Mouse (Mus musculus): ENCODE data around the gene Aff4. TPM values are rescaled to one million over a fixed set of nuclear protein-coding genes. Genes with fewer than 3 reads are reported as not detected.
A peak's percentile ranks its signal among the peaks of the same experiment; 100 is the strongest.

Aff4 gene
- polyA plus RNA-seq, 2 experiments: 4.0 to 8.7 TPM

GRCm38 (mm10) chr11:53428716-53429057 is 78.1 kb downstream of the Aff4 start:
- Histone ChIP-seq H3K4me3 (ENCODE audit: insufficient read depth in 1 of 2, low read depth in 2 of 2, low read length in 2 of 2) (no peak overlapping the region), H3K36me3 (replicated peaks; ENCODE audit: control insufficient read depth, insufficient read depth, low read depth) (peaks cover 12% of the 10 kb centered on the region), H3K27me3 (ENCODE audit: control insufficient read depth, insufficient read depth, low read length) (no peaks in the 10 kb centered on the region), H3K9me3 (ENCODE audit: control insufficient read depth, low read length) (no peaks in the 10 kb centered on the region), H3K4me1 (replicated peaks; ENCODE audit: control insufficient read depth in 2 of 2, insufficient read depth in 2 of 2, low read length in 1 of 2) (peaks cover 24 to 40% of the 10 kb centered on the region in 2 experiments), H3K4me2 (ENCODE audit: low read depth) (no peak overlapping the region), H3K9ac (replicated peaks) (no peak overlapping the region), H3K27ac (no peak overlapping the region)
- DNase-seq (ENCODE audit: low read depth in 3 of 3, low spot score in 3 of 3) (no peak), ATAC-seq (ENCODE audit: insufficient read depth) (no peak)
- TF ChIP-seq EP300 (IDR thresholded peaks at IDR 0.05; ENCODE audit: low read depth): no peak
- no peak for TF ChIP-seq CTCF (IDR thresholded peaks at IDR 0.05; ENCODE audit: low read depth)
- 83% methylated on average over 5 of the region's 5 CpGs for WGBS (ENCODE audit: insufficient replicate concordance)

GRCm38 (mm10) chr11:53429182-53429581 is 78.5 kb downstream of the Aff4 start:
- H3K27ac ChIP-seq: no peak overlapping the region

GRCm38 (mm10) chr11:53430300-53430669 is 79.7 kb downstream of the Aff4 start:
- Histone ChIP-seq H3K9ac (replicated peaks) (peak overlapping the region; percentile 84), H3K36me3 (replicated peaks; ENCODE audit: control insufficient read depth, insufficient read depth, low read depth) (peaks cover 12% of the 10 kb centered on the region), H3K27me3 (ENCODE audit: control insufficient read depth, insufficient read depth, low read length) (no peaks in the 10 kb centered on the region), H3K4me1 (replicated peaks; ENCODE audit: control insufficient read depth in 2 of 2, insufficient read depth in 2 of 2, low read length in 1 of 2) (peaks cover 24 to 35% of the 10 kb centered on the region in 2 experiments), H3K4me3 (ENCODE audit: insufficient read depth in 1 of 2, low read depth in 2 of 2, low read length in 2 of 2) (peak overlapping the region; percentile 80 to 86), H3K4me2 (ENCODE audit: low read depth) (peak overlapping the region; percentile 94), H3K27ac (peak overlapping the region; percentile 67), H3K9me3 (ENCODE audit: control insufficient read depth, low read length) (no peaks in the 10 kb centered on the region)
- ATAC-seq (ENCODE audit: insufficient read depth) (peak; percentile 37), DNase-seq (ENCODE audit: low read depth in 3 of 3, low spot score in 3 of 3) (peak; percentile 42 to 54 (median 46))
- no peak for TF ChIP-seq EP300 (IDR thresholded peaks at IDR 0.05; ENCODE audit: low read depth)
- no peak for TF ChIP-seq CTCF (IDR thresholded peaks at IDR 0.05; ENCODE audit: low read depth)
- under 1% methylated on average over 34 of the region's 34 CpGs for WGBS (ENCODE audit: insufficient replicate concordance)

More at GRCm38 (mm10) chr11:53429182-53429581, 78.5 kb downstream of the Aff4 start:
- Histone ChIP-seq H3K27me3 (ENCODE audit: control insufficient read depth, insufficient read depth, low read length) (no peaks in the 10 kb centered on the region), H3K36me3 (replicated peaks; ENCODE audit: control insufficient read depth, insufficient read depth, low read depth) (peaks cover 12% of the 10 kb centered on the region), H3K4me1 (replicated peaks; ENCODE audit: control insufficient read depth in 2 of 2, insufficient read depth in 2 of 2, low read length in 1 of 2) (peaks cover 24 to 39% of the 10 kb centered on the region in 2 experiments), H3K9me3 (ENCODE audit: control insufficient read depth, low read length) (no peaks in the 10 kb centered on the region), H3K9ac (replicated peaks) (no peak overlapping the region), H3K4me2 (ENCODE audit: low read depth) (peak overlapping the region; percentile 94), H3K4me3 (ENCODE audit: insufficient read depth in 1 of 2, low read depth in 2 of 2, low read length in 2 of 2) (peak overlapping the region; percentile 47 to 86; a peak in 3 of 4 replicates)
- DNase-seq (ENCODE audit: low read depth in 3 of 3, low spot score in 3 of 3): no peak
- TF ChIP-seq EP300 (IDR thresholded peaks at IDR 0.05; ENCODE audit: low read depth) (no peak), CTCF (IDR thresholded peaks at IDR 0.05; ENCODE audit: low read depth) (0 out of 2 replicates have a peak, but pooled peaks have one; percentile 4)
- no peak for ATAC-seq (ENCODE audit: insufficient read depth)

GRCm38 (mm10) chr11:53430670-53431346 is 80.2 kb downstream of the Aff4 start, which contains the start of the genes Uqcrq and Gdf9:
TSS of gene Uqcrq (minus strand) at chr11:53430831.
TSS of gene Gdf9 (plus strand) at chr11:53431023.
- Histone ChIP-seq H3K9me3 (ENCODE audit: control insufficient read depth, low read length) (no peaks in the 10 kb centered on the region), H3K27me3 (ENCODE audit: control insufficient read depth, insufficient read depth, low read length) (no peaks in the 10 kb centered on the region), H3K4me3 (ENCODE audit: insufficient read depth in 1 of 2, low read depth in 2 of 2, low read length in 2 of 2) (peak within 1 kb of the TSS; percentile 80 to 86), H3K27ac (peak within 1 kb of the TSS; percentile 67), H3K36me3 (replicated peaks; ENCODE audit: control insufficient read depth, insufficient read depth, low read depth) (peaks cover 12% of the 10 kb centered on the region), H3K4me1 (replicated peaks; ENCODE audit: control insufficient read depth in 2 of 2, insufficient read depth in 2 of 2, low read length in 1 of 2) (peaks cover 24 to 31% of the 10 kb centered on the region in 2 experiments), H3K4me2 (ENCODE audit: low read depth) (peak within 1 kb of the TSS; percentile 94), H3K9ac (replicated peaks) (peak within 1 kb of the TSS; percentile 84)
- ATAC-seq (ENCODE audit: insufficient read depth) (peak; percentile 89), DNase-seq (ENCODE audit: low read depth in 3 of 3, low spot score in 3 of 3) (peak; percentile 99 to 100 (median 99))
- no peak for TF ChIP-seq CTCF (IDR thresholded peaks at IDR 0.05; ENCODE audit: low read depth)
- TF ChIP-seq EP300 (IDR thresholded peaks at IDR 0.05; ENCODE audit: low read depth): no peak
- WGBS (ENCODE audit: insufficient replicate concordance): under 1% methylated on average over 44 of the region's 44 CpGs

GRCm38 (mm10) chr11:53431347-53432056 is 80.9 kb downstream of the Aff4 start:
- Histone ChIP-seq H3K4me3 (ENCODE audit: insufficient read depth in 1 of 2, low read depth in 2 of 2, low read length in 2 of 2) (peak overlapping the region; percentile 80 to 86), H3K4me1 (replicated peaks; ENCODE audit: control insufficient read depth in 2 of 2, insufficient read depth in 2 of 2, low read length in 1 of 2) (peaks cover 24 to 33% of the 10 kb centered on the region in 2 experiments), H3K27me3 (ENCODE audit: control insufficient read depth, insufficient read depth, low read length) (no peaks in the 10 kb centered on the region), H3K9me3 (ENCODE audit: control insufficient read depth, low read length) (no peaks in the 10 kb centered on the region), H3K36me3 (replicated peaks; ENCODE audit: control insufficient read depth, insufficient read depth, low read depth) (peaks cover 12% of the 10 kb centered on the region), H3K4me2 (ENCODE audit: low read depth) (peak overlapping the region; percentile 94), H3K27ac (peak overlapping the region; percentile 62), H3K9ac (replicated peaks) (peak overlapping the region; percentile 15; the same call in 1 of the 2 replicates)
- TF ChIP-seq CTCF (IDR thresholded peaks at IDR 0.05; ENCODE audit: low read depth) (no peak), EP300 (IDR thresholded peaks at IDR 0.05; ENCODE audit: low read depth) (peak; percentile 67)
- ATAC-seq (ENCODE audit: insufficient read depth) (peak; percentile 7), DNase-seq (ENCODE audit: low read depth in 3 of 3, low spot score in 3 of 3) (peak in 2 of 3 experiments; percentile 44 to 46)
- 3% methylated on average over 9 of the region's 9 CpGs for WGBS (ENCODE audit: insufficient replicate concordance)

All from liver, embryonic 14.5 days (tissue).